Mouse (Mus musculus): ENCODE results near the gene Irx2.

The Irx2 gene

GRCm38 (mm10) chr13:72628462-72628916 is at the start of gene Irx2:
Irx2 (plus strand) TSS chr13:72628820.
- DNase-seq (ENCODE audit: low read depth, low spot score), result peak; percentile 81

GRCm38 (mm10) chr13:72581276-72581675 is 47.3 kb upstream of the Irx2 start:
- DNase-seq (ENCODE audit: low read depth, low spot score), result no peak

GRCm38 (mm10) chr13:72592526-72592925 is 36.1 kb upstream of the Irx2 start:
- DNase-seq (ENCODE audit: low read depth, low spot score), result no peak

- DNase-seq (ENCODE audit: low read depth, low spot score), result no peak
Observed at GRCm38 (mm10) chr13:72593310-72593709, 35.3 kb upstream of the Irx2 start.

- DNase-seq (ENCODE audit: low read depth, low spot score), result no peak
Observed at GRCm38 (mm10) chr13:72593710-72594111, 34.9 kb upstream of the Irx2 start.

- no peak for DNase-seq (ENCODE audit: low read depth, low spot score)
Observed at GRCm38 (mm10) chr13:72599254-72599653, 29.4 kb upstream of the Irx2 start.

GRCm38 (mm10) chr13:72608706-72609105 is 19.9 kb upstream of the Irx2 start:
- no peak for DNase-seq (ENCODE audit: low read depth, low spot score)

- DNase-seq (ENCODE audit: low read depth, low spot score), result no peak
Observed at GRCm38 (mm10) chr13:72610277-72610676, 18.3 kb upstream of the Irx2 start.

- no peak for DNase-seq (ENCODE audit: low read depth, low spot score)
Observed at GRCm38 (mm10) chr13:72623926-72624846, 4.4 kb upstream of the Irx2 start.

GRCm38 (mm10) chr13:72624847-72625170 is 3.8 kb upstream of the Irx2 start:
- DNase-seq (ENCODE audit: low read depth, low spot score), result no peak

- no peak for DNase-seq (ENCODE audit: low read depth, low spot score)
Observed at GRCm38 (mm10) chr13:72625236-72625950, 3.2 kb upstream of the Irx2 start.

- DNase-seq (ENCODE audit: low read depth, low spot score), result no peak
Observed at GRCm38 (mm10) chr13:72627391-72628321, 964 bp upstream of the Irx2 start.

GRCm38 (mm10) chr13:72628935-72629631 is 463 bp downstream of the Irx2 start:
- DNase-seq (ENCODE audit: low read depth, low spot score), result no peak

GRCm38 (mm10) chr13:72629806-72630205 is 1.2 kb downstream of the Irx2 start:
- no peak for DNase-seq (ENCODE audit: low read depth, low spot score)

- DNase-seq (ENCODE audit: low read depth, low spot score), result no peak
Observed at GRCm38 (mm10) chr13:72630501-72631372, 2.1 kb downstream of the Irx2 start.

GRCm38 (mm10) chr13:72631373-72632021 is 2.9 kb downstream of the Irx2 start:
- no peak for DNase-seq (ENCODE audit: low read depth, low spot score)

GRCm38 (mm10) chr13:72632361-72632760 is 3.7 kb downstream of the Irx2 start:
- no peak for DNase-seq (ENCODE audit: low read depth, low spot score)

GRCm38 (mm10) chr13:72633097-72633496 is 4.5 kb downstream of the Irx2 start:
- DNase-seq (ENCODE audit: low read depth, low spot score), result no peak

GRCm38 (mm10) chr13:72634752-72635315 is 6.2 kb downstream of the Irx2 start:
- no peak for DNase-seq (ENCODE audit: low read depth, low spot score)

All from embryo, embryonic 11.5 days (tissue).